29 mouse cellular contexts compared by ENCODE assay signal in genomic region chr4:63740761-63741160, GRCm38 (mm10). TPM values are rescaled to one million over a fixed set of nuclear protein-coding genes. Genes with fewer than 3 reads are reported as not detected.
"Had no signal": no experiment of that assay in that cellular context is flagged by ENCODE, and none has a peak within 500 bp of the region (broad histone marks: within the 10 kb centered on the region; RNA-seq: fewer than 3 reads in every experiment).

No protein-coding gene starts in this region.

- DNase-seq: gastrocnemius, postnatal 14 days; gastrocnemius, postnatal 36 days; heart, adult 2 months; heart, postnatal 4 days; kidney, adult 18-20 months; kidney, adult 8-10 months; kidney, postnatal 10 days; kidney, postnatal 25 days; kidney, postnatal 4 days; liver had no signal

- H3K9ac ChIP-seq: heart, embryonic 13.5 days; heart, embryonic 15.5 days; hindbrain, embryonic 12.5 days; hindbrain, embryonic 14.5 days; intestine, embryonic 15.5 days; limb, embryonic 12.5 days had no signal

- H3K27ac ChIP-seq: heart, adult 2 months; heart, embryonic 13.5 days; heart, embryonic 15.5 days; hindbrain, embryonic 10.5 days; hindbrain, embryonic 12.5 days; hindbrain, embryonic 14.5 days; intestine, embryonic 15.5 days; layer of hippocampus, adult 2 months; left cerebral cortex, adult 2 months; limb, embryonic 10.5 days; limb, embryonic 12.5 days had no signal

- H3K4me3 ChIP-seq: heart, adult 2 months; heart, embryonic 13.5 days; heart, embryonic 15.5 days; hindbrain, embryonic 10.5 days; hindbrain, embryonic 12.5 days; intestine, embryonic 15.5 days; layer of hippocampus, adult 2 months; left cerebral cortex, adult 2 months; limb, embryonic 10.5 days; limb, embryonic 12.5 days had no signal

- ATAC-seq: hindbrain, embryonic 16.5 days; inflammation-experienced regulatory T-cells, adult 6 months; intestine, embryonic 15.5 days; intestine, postnatal 0 days had no signal

- H3K4me2 ChIP-seq: heart, embryonic 11.5 days; heart, embryonic 13.5 days; heart, embryonic 15.5 days; hindbrain, embryonic 12.5 days; hindbrain, embryonic 14.5 days; intestine, embryonic 15.5 days; limb, embryonic 12.5 days; liver, embryonic 11.5 days had no signal

- H3K36me3 ChIP-seq: heart, embryonic 13.5 days; heart, embryonic 15.5 days; hindbrain, embryonic 10.5 days; hindbrain, embryonic 12.5 days; intestine, embryonic 15.5 days; limb, embryonic 10.5 days; limb, embryonic 12.5 days had no signal

- H3K27me3 ChIP-seq: hindbrain, embryonic 12.5 days; intestine, embryonic 15.5 days; limb, embryonic 12.5 days had no signal

- H3K9me3 ChIP-seq: heart, embryonic 13.5 days; heart, embryonic 15.5 days; hindbrain, embryonic 10.5 days; hindbrain, embryonic 12.5 days; intestine, embryonic 15.5 days; limb, embryonic 10.5 days; limb, embryonic 12.5 days had no signal

RNA-seq across cellular contexts. Expression of gene Tnfsf15, which starts 4.2 kb away (rescaled TPM):
- total RNA-seq: gastrocnemius, adult 18-20 months; gastrocnemius, postnatal 36 days; heart, adult 2 months; heart, postnatal 25 days; layer of hippocampus, adult 2 months; layer of hippocampus, postnatal 10 days; layer of hippocampus, postnatal 25 days had no signal
- polyA plus RNA-seq: heart, adult 2 months; hindbrain, embryonic 10.5 days; hindbrain, embryonic 14.5 days; hindbrain, embryonic 16.5 days; limb, embryonic 10.5 days; limb, embryonic 12.5 days had no signal
